Mouse (Mus musculus) myocyte (in vitro differentiated cells): Measurements from ENCODE around the gene AI593442.

Source experiments
- CEBPB ChIP-seq: IDR thresholded peaks from 2 replicates; pipeline ENCODE4 v1.6.1; 2011; ENCODE audit warnings: mild to moderate bottlenecking, moderate library complexity; ENCODE audit not compliant: poor library complexity, insufficient read depth, severe bottlenecking
- E2F4 ChIP-seq: IDR thresholded peaks from one replicate; pipeline ENCODE4 v1.6.1; 2011; ENCODE audit warnings: mild to moderate bottlenecking, control low read depth, moderate library complexity; ENCODE audit not compliant: insufficient read depth
- MYOD1 ChIP-seq, 3 experiments: IDR thresholded peaks; one replicate each; pipeline ENCODE4 v1.6.1; 2011; ENCODE audit warnings: control low read depth in 2 of 3, low read depth in 2 of 3, mild to moderate bottlenecking in 2 of 3, moderate library complexity in 1 of 3; ENCODE audit not compliant: insufficient read length in 2 of 3, control insufficient read depth in 1 of 3
- POLR2A ChIP-seq: IDR thresholded peaks from one replicate; pipeline ENCODE4 v1.6.1; 2011; ENCODE audit warnings: low read depth, mild to moderate bottlenecking, control low read depth, moderate library complexity; ENCODE audit not compliant: insufficient read length
- POLR2AphosphoS2 ChIP-seq: IDR thresholded peaks from one replicate; pipeline ENCODE4 v1.6.1; 2011; ENCODE audit warnings: low read depth, control low read depth; ENCODE audit not compliant: insufficient read length
- REST ChIP-seq: IDR thresholded peaks from one replicate; pipeline ENCODE4 v1.6.1; 2011; ENCODE audit warnings: mild to moderate bottlenecking, control low read depth, moderate library complexity; ENCODE audit not compliant: insufficient read depth, insufficient read length
- SRF ChIP-seq: IDR thresholded peaks from one replicate; pipeline ENCODE4 v1.6.1; 2011; ENCODE audit warnings: low read depth; ENCODE audit not compliant: control insufficient read depth, insufficient read length
- TCF12 ChIP-seq: IDR thresholded peaks from one replicate; pipeline ENCODE4 v1.6.1; 2011; ENCODE audit warnings: mild to moderate bottlenecking, control low read depth; ENCODE audit not compliant: poor library complexity, insufficient read depth, severe bottlenecking
- USF1 ChIP-seq: IDR thresholded peaks from one replicate; pipeline ENCODE4 v1.6.1; 2011; ENCODE audit warnings: low read depth, mild to moderate bottlenecking, control low read depth, moderate library complexity

GRCm38 (mm10) chr9:52650341-52650951 is 29.1 kb downstream of the AI593442 start:
- no peak for TF ChIP-seq POLR2A
- no peak for TF ChIP-seq TCF12
- TF ChIP-seq E2F4: no peak
- no peak for TF ChIP-seq MYOD1 (IDR thresholded peaks at IDR 0.05; ENCODE audit: control insufficient read depth in 1 of 3, insufficient read length in 2 of 3, low read depth in 2 of 3)
- no peak for TF ChIP-seq POLR2AphosphoS2
- no peak for TF ChIP-seq SRF
- TF ChIP-seq CEBPB: no peak
- TF ChIP-seq USF1: no peak
- TF ChIP-seq REST: no peak
